Mouse (Mus musculus): ENCODE measurements around the gene Spata33.

DNA sequence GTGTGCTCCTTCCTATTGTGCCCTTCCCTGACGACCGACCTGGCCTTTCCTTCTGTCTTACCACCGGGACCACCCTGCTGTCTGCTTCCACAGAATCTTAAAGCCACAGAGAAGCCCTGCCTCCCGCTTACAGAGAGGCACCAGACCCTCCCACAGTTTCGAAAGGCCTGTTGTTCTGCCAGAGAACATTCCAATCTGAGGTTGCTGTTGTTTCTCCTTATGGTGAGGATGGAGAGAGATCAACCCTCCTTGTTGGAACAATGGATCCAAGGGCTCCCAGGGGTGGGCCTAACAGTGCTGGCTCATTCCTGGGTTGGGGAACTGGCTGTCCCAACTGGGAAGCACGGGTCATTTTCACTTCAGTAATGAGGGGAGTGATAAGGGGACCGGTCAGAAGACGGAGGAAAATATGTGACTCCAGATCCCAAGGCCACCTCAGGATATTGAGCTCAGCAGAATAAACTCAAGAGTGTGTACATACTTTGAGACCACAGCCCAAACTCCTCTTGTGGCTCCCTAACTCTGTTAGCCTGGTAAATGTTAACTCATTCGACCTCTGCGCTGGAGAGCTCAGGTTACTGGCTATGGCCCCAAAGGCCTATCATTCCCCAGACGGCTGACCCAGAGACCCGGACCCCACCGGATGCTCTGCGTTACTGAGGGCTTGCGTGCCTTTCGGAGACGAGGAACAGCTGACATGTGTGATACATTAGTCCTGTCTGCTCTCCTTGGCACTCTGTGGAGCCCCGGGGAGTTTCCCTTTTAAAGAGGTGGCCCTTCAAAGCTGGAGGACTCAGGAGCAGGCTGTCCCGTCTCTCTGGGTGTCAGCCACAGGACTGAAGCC lies 26.8 kb upstream of the Spata33 start, which contains the start of gene Dpep1:
- no peak for TF ChIP-seq TAL1 (IDR thresholded peaks at IDR 0.05; ENCODE audit: low read length)
- no peak for TF ChIP-seq GATA1 (IDR thresholded peaks at IDR 0.05; ENCODE audit: low read length)

Measured in erythroblast, embryonic 14.5 days (primary cell).